Mouse (Mus musculus): ENCODE results near the gene Ankdd1b. TPM values are rescaled to one million over a fixed set of nuclear protein-coding genes. Genes with fewer than 3 reads are reported as not detected.

The Ankdd1b gene
- polyA plus RNA-seq, 1 experiment from 2014 or later = 0.09 TPM

DNA sequence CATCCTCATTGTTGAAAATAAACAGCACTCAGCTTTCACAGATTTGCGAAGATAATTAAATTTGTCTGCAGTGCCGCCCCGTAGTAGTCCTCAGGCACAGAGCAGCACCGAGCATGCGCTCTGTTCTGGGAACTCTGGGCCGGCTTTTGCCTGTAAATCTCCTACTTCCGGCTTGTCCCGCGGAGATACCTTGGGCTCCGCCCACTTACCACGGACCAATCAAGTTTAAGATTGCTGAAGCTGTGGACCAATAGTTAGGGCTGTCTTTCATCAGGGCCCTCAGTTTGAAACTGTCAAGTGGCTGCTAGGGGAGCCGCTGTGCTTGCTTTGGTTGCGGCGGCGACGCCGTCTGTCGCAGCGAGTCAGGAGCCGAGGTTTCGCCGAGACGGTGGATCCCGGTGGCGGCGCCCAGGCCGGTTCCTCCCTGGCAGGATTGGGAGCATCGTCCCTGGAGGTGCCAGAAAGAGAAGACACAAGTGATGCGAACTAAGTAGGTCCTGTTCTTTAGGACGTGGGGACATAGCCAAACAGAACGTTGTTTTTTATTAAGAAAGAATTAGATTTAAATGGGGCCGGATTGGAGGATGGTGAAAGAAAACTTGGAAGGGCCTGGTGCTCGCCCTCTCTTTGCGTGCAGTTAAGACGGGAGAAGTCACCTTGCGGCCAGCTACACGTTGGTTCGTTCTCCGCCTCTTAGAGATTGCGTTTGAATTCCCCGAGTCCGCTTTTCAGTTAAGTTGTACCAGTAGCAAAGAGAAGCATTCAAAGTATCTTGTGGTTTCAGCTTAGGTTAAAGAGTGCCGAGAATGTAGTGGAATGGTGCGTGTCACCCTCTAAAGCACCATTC is 82.7 kb downstream of the Ankdd1b start, which contains the start of gene Poc5:
TSS of gene Poc5 (plus strand) at position 253 of the 847 bp plus-strand sequence.
- H3K36me3 ChIP-seq = peaks cover 28% of the 10 kb centered on the region
- WGBS = under 1% methylated on average over 44 of the region's 44 CpGs
- peak; percentile 100 for ATAC-seq (ENCODE audit: low FRiP score)

DNA sequence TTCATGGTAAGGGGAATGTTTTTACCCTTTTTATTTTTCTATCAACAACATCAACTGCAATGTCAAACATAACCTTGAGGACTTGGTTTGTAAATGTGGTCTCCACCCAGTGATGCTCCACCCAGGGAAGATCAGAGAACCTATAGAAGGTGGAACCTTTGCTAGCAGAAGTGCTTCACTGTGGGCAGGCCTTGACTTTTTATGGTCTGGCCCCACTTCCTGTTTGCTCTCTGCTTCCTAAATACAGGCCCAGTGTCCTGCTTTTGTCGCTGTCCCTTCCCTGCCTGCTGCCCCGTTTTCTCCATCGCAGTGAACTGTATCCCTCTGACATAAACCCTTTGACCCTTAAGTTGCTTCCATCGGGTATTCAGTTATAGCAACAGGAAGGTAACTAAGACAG is 93.1 kb downstream of the Ankdd1b start:
- Histone ChIP-seq H3K4me1 (replicated peaks) (no peaks in the 10 kb centered on the region), H3K27me3 (no peaks in the 10 kb centered on the region), H3K9me3 (no peaks in the 10 kb centered on the region), H3K9ac (no peak overlapping the region), H3K36me3 (no peaks in the 10 kb centered on the region), H3K4me3 (no peak overlapping the region), H3K27ac (no peak overlapping the region), H3K4me2 (no peak overlapping the region)
- 79% methylated on average over 4 of the region's 4 CpGs for WGBS
- no peak for ATAC-seq (ENCODE audit: low FRiP score)

More for the DNA sequence above, 82.7 kb downstream of the Ankdd1b start, which contains the start of gene Poc5:
- peak within 1 kb of the TSS; percentile 76 for H3K4me3 ChIP-seq
- H3K9ac ChIP-seq = peak within 1 kb of the TSS; percentile 85
- peak within 1 kb of the TSS; percentile 75 for H3K4me2 ChIP-seq
- H3K27ac ChIP-seq = peak within 1 kb of the TSS; percentile 85
- H3K4me1 ChIP-seq (replicated peaks) = peaks cover 18% of the 10 kb centered on the region
- H3K9me3 ChIP-seq = no peaks in the 10 kb centered on the region
- no peaks in the 10 kb centered on the region for H3K27me3 ChIP-seq

DNA sequence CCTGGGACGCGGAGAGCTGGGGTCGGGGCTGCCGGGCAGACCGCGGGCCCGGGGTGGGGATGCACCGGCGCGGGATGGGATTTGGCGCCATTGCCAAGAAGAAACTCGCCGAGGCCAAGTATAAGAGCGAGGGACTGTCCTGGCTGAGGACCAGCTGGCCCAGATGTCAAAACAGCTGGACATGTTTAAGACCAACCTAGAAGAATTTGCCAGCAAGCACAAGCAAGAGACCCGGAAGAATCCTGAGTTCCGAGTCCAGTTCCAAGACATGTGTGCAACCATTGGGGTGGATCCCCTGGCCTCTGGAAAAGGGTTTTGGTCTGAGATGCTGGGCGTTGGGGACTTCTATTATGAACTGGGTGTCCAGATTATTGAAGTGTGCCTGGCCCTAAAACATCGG is 94.1 kb downstream of the Ankdd1b start:
- Histone ChIP-seq H3K9ac (no peak overlapping the region), H3K36me3 (no peaks in the 10 kb centered on the region), H3K4me3 (no peak overlapping the region), H3K27ac (no peak overlapping the region), H3K9me3 (no peaks in the 10 kb centered on the region), H3K4me2 (no peak overlapping the region), H3K4me1 (replicated peaks) (no peaks in the 10 kb centered on the region), H3K27me3 (no peaks in the 10 kb centered on the region)
- no peak for ATAC-seq (ENCODE audit: low FRiP score)
- WGBS = 94% methylated on average over 18 of the region's 18 CpGs

DNA sequence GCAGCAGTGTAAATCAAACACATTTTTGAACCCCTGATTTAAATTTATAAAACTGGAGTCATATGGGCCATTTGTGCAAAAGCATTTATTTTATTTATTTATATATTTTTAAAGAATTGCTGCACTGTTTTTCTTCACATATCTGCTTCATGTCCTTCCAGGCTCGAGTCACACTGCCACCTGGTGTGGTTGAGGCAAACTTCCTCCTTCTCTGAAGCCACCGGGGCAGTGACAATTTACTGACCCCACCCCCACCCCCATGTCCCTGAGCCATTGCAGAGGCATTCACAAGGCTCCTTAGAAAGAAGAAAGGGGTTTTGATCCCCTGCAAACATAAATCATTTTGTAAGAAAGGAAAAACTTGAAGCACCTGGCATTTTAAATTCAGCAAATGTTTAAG is 95.5 kb downstream of the Ankdd1b start:
- Histone ChIP-seq H3K9ac (no peak overlapping the region), H3K36me3 (no peaks in the 10 kb centered on the region), H3K4me1 (replicated peaks) (no peaks in the 10 kb centered on the region), H3K27me3 (no peaks in the 10 kb centered on the region), H3K9me3 (no peaks in the 10 kb centered on the region), H3K4me2 (no peak overlapping the region), H3K27ac (no peak overlapping the region), H3K4me3 (no peak overlapping the region)
- 6% methylated on average over 2 of the region's 2 CpGs for WGBS
- ATAC-seq (ENCODE audit: low FRiP score) = no peak

Other genes starting within 250 kb of the Ankdd1b start
- gene Poc5, start 82.9 kb downstream of the Ankdd1b start, polyA plus RNA-seq (2015; fragmentation: Nextera tagmentation; extraction: Ambion mirVana) = 22.8 and 24.2 TPM in 2 replicates
- gene Gm17622, start 19.5 kb upstream of the Ankdd1b start, polyA plus RNA-seq (2015; fragmentation: Nextera tagmentation; extraction: Ambion mirVana) = not detected in 2 replicates
- gene Polk, start 71.4 kb upstream of the Ankdd1b start, polyA plus RNA-seq (2015; fragmentation: Nextera tagmentation; extraction: Ambion mirVana) = 5.4 and 5.7 TPM in 2 replicates
- gene Col4a3bp, start 71.4 kb upstream of the Ankdd1b start, polyA plus RNA-seq (2015; fragmentation: Nextera tagmentation; extraction: Ambion mirVana) = 8.0 and 8.8 TPM in 2 replicates
- gene Hmgcr, start 199.7 kb upstream of the Ankdd1b start, polyA plus RNA-seq (2015; fragmentation: Nextera tagmentation; extraction: Ambion mirVana) = 158 and 160 TPM in 2 replicates